Mouse (Mus musculus): ENCODE data around the gene 2310050C09Rik. TPM values are rescaled to one million over a fixed set of nuclear protein-coding genes. Genes with fewer than 3 reads are reported as not detected.

The 2310050C09Rik gene
- polyA plus RNA-seq, 1 experiment from 2014 or later: not detected

Other genes starting within 250 kb of the 2310050C09Rik start
- not detected in 2 replicates for gene Lce6a, start 248.6 kb downstream of the 2310050C09Rik start, polyA plus RNA-seq (2015; fragmentation: Nextera tagmentation; extraction: Ambion mirVana)
- not detected in 2 replicates for gene Lce1a1, start 221.9 kb downstream of the 2310050C09Rik start, polyA plus RNA-seq (2015; fragmentation: Nextera tagmentation; extraction: Ambion mirVana)
- gene Lce1b, start 213.3 kb downstream of the 2310050C09Rik start, polyA plus RNA-seq (2015; fragmentation: Nextera tagmentation; extraction: Ambion mirVana): not detected in 2 replicates
- not detected in 2 replicates for gene Lce1a2, start 199.9 kb downstream of the 2310050C09Rik start, polyA plus RNA-seq (2015; fragmentation: Nextera tagmentation; extraction: Ambion mirVana)
- gene Lce1c, start 191.0 kb downstream of the 2310050C09Rik start, polyA plus RNA-seq (2015; fragmentation: Nextera tagmentation; extraction: Ambion mirVana): not detected in 2 replicates
- not detected in 2 replicates for gene Lce1d, start 183.0 kb downstream of the 2310050C09Rik start, polyA plus RNA-seq (2015; fragmentation: Nextera tagmentation; extraction: Ambion mirVana)
- gene Lce1e, start 161.1 kb downstream of the 2310050C09Rik start, polyA plus RNA-seq (2015; fragmentation: Nextera tagmentation; extraction: Ambion mirVana): not detected in 2 replicates
- not detected in 2 replicates for gene Lce1f, start 149.9 kb downstream of the 2310050C09Rik start, polyA plus RNA-seq (2015; fragmentation: Nextera tagmentation; extraction: Ambion mirVana)
- gene Gm38119, start 131.1 kb downstream of the 2310050C09Rik start, polyA plus RNA-seq (2015; fragmentation: Nextera tagmentation; extraction: Ambion mirVana): not detected in 2 replicates
- not detected in 2 replicates for gene Lce1g, start 117.9 kb downstream of the 2310050C09Rik start, polyA plus RNA-seq (2015; fragmentation: Nextera tagmentation; extraction: Ambion mirVana)
- gene Lce1h, start 105.2 kb downstream of the 2310050C09Rik start, polyA plus RNA-seq (2015; fragmentation: Nextera tagmentation; extraction: Ambion mirVana): not detected in 2 replicates
- gene Lce1i, start 91.3 kb downstream of the 2310050C09Rik start, polyA plus RNA-seq (2015; fragmentation: Nextera tagmentation; extraction: Ambion mirVana): not detected in 2 replicates
- gene Lce1j, start 79.7 kb downstream of the 2310050C09Rik start, polyA plus RNA-seq (2015; fragmentation: Nextera tagmentation; extraction: Ambion mirVana): not detected in 2 replicates
- gene Lce1k, start 62.3 kb downstream of the 2310050C09Rik start, polyA plus RNA-seq (2015; fragmentation: Nextera tagmentation; extraction: Ambion mirVana): not detected in 2 replicates
- not detected in 2 replicates for gene Kprp, start 43.0 kb downstream of the 2310050C09Rik start, polyA plus RNA-seq (2015; fragmentation: Nextera tagmentation; extraction: Ambion mirVana)
- gene Lce1l, start 18.9 kb downstream of the 2310050C09Rik start, polyA plus RNA-seq (2015; fragmentation: Nextera tagmentation; extraction: Ambion mirVana): not detected in 2 replicates
- gene Lce3a, start 56.0 kb upstream of the 2310050C09Rik start, polyA plus RNA-seq (2015; fragmentation: Nextera tagmentation; extraction: Ambion mirVana): not detected in 2 replicates
- not detected in 2 replicates for gene Lce3b, start 62.8 kb upstream of the 2310050C09Rik start, polyA plus RNA-seq (2015; fragmentation: Nextera tagmentation; extraction: Ambion mirVana)
- not detected in 2 replicates for gene Lce3c, start 74.3 kb upstream of the 2310050C09Rik start, polyA plus RNA-seq (2015; fragmentation: Nextera tagmentation; extraction: Ambion mirVana)
- not detected in 2 replicates for gene Lce3d, start 87.2 kb upstream of the 2310050C09Rik start, polyA plus RNA-seq (2015; fragmentation: Nextera tagmentation; extraction: Ambion mirVana)
- gene Lce3e, start 96.8 kb upstream of the 2310050C09Rik start, polyA plus RNA-seq (2015; fragmentation: Nextera tagmentation; extraction: Ambion mirVana): not detected in 2 replicates
- not detected in 2 replicates for gene Lce3f, start 122.0 kb upstream of the 2310050C09Rik start, polyA plus RNA-seq (2015; fragmentation: Nextera tagmentation; extraction: Ambion mirVana)
- 0.88 and 0.97 TPM in 2 replicates for gene Crct1, start 145.5 kb upstream of the 2310050C09Rik start, polyA plus RNA-seq (2015; fragmentation: Nextera tagmentation; extraction: Ambion mirVana)
- gene Lce1m, start 148.8 kb upstream of the 2310050C09Rik start, polyA plus RNA-seq (2015; fragmentation: Nextera tagmentation; extraction: Ambion mirVana): not detected in 2 replicates
- gene Gm4858, start 198.6 kb upstream of the 2310050C09Rik start, polyA plus RNA-seq (2015; fragmentation: Nextera tagmentation; extraction: Ambion mirVana): not detected in 2 replicates

Measured in neural tube, embryonic 15.5 days (tissue).